Mouse (Mus musculus) megakaryocyte progenitor cell, adult 5-6 weeks (primary cell): ENCODE data around the gene Cyp4a31. TPM values are rescaled to one million over a fixed set of nuclear protein-coding genes. Genes with fewer than 3 reads are reported as not detected.

ENCODE experiments used
- total RNA-seq, 2 experiments: library from RNA; stranded (forward) in 1 of 2; stranded (reverse) in 1 of 2; fragments of 157-497, 149-512 nt in 1 of 2; fragments of 200-1000 nt in 1 of 2; gene quantifications; 2 replicates each; pipeline versions ENCODE4 v1.2.3 to v1.2.4; 2015 to 2017

The Cyp4a31 gene
- total RNA-seq, 2 experiments from 2014 or later, result not detected

Other genes starting within 250 kb of the Cyp4a31 start
- not detected in 2 replicates for gene Cyp4a12b, start 152.0 kb upstream of the Cyp4a31 start, total RNA-seq (2015)
- gene Cyp4a12b, start 152.0 kb upstream of the Cyp4a31 start, total RNA-seq (2017), result not detected in 2 replicates
- gene Cyp4a30b, start 111.0 kb upstream of the Cyp4a31 start, total RNA-seq (2015), result not detected in 2 replicates
- not detected in 2 replicates for gene Cyp4a30b, start 111.0 kb upstream of the Cyp4a31 start, total RNA-seq (2017)
- not detected in 2 replicates for gene Cyp4a14, start 67.5 kb upstream of the Cyp4a31 start, total RNA-seq (2015)
- not detected in 2 replicates for gene Cyp4a14, start 67.5 kb upstream of the Cyp4a31 start, total RNA-seq (2017)
- gene Cyp4a10, start 45.4 kb upstream of the Cyp4a31 start, total RNA-seq (2015), result not detected in 2 replicates
- not detected in 2 replicates for gene Cyp4a10, start 45.4 kb upstream of the Cyp4a31 start, total RNA-seq (2017)
- not detected in 2 replicates for gene Cyp4a32, start 37.3 kb downstream of the Cyp4a31 start, total RNA-seq (2015)
- not detected in 2 replicates for gene Cyp4a32, start 37.3 kb downstream of the Cyp4a31 start, total RNA-seq (2017)
- not detected in 2 replicates for gene Cyp4b1, start 84.1 kb downstream of the Cyp4a31 start, total RNA-seq (2015)
- gene Cyp4b1, start 84.1 kb downstream of the Cyp4a31 start, total RNA-seq (2017), result not detected in 2 replicates
- 59.8 and 64.1 TPM in 2 replicates for gene Efcab14, start 174.1 kb downstream of the Cyp4a31 start, total RNA-seq (2015)
- 19.9 and 32.8 TPM in 2 replicates for gene Efcab14, start 174.1 kb downstream of the Cyp4a31 start, total RNA-seq (2017)
- gene Tex38, start 217.4 kb downstream of the Cyp4a31 start, total RNA-seq (2015), result not detected in 2 replicates
- not detected in 2 replicates for gene Tex38, start 217.4 kb downstream of the Cyp4a31 start, total RNA-seq (2017)
- gene Atpaf1, start 221.2 kb downstream of the Cyp4a31 start, total RNA-seq (2015), result 32.1 and 33.7 TPM in 2 replicates
- 11.5 and 21.2 TPM in 2 replicates for gene Atpaf1, start 221.2 kb downstream of the Cyp4a31 start, total RNA-seq (2017)